Mouse (Mus musculus): ENCODE measurements around the gene Wdr20. TPM values are rescaled to one million over a fixed set of nuclear protein-coding genes. Genes with fewer than 3 reads are reported as not detected.
"Not testable (repeated sequence)": the region's sequence is repeated elsewhere in the genome, so short reads cannot be mapped to it uniquely, and the experiment has no call there.

Gene Wdr20
- total RNA-seq, 2 experiments from 2014 or later: 46.2 to 48.1 TPM

DNA sequence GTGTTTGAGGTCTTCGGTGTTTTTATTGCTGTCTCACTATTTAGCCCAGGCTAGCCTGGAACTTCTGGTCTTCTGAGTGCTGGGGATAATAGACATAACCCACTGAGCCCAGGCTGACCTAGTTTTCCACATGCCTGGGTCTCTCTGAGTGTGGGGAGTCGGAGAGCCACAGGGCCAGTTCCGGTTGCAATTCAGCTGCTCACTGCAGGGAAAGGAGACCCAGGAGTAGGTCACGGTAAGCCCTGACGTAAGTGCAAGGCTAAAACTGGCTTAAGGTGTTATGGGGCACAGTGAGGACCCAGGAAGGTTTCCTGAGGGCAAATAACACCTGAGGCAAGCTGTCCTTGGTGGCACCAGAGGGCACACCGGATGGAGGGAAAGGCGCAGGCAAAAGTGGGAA is 30.3 kb upstream of the Wdr20 start:
- DNase-seq (ENCODE audit: low spot score in 2 of 2): no peak

DNA sequence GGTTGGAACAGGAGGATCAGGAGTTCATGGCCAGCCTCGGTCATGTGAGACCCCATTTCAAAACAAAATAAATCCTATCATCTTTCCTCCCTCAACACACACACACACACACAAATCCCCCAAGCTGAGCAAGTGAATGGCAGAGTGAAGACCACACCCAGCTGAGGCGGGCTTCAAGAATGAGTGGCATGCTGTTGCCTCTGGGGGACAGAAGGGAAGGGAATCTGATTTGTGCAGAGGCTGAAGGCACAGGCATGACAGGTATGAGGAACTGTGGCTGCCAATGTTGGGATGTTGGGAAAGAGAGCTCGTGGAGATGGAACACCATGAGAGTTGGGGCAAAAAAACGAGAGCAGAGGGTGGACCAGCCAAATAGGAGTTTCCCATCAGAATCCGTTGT is 26.5 kb upstream of the Wdr20 start:
- no peak for DNase-seq (ENCODE audit: low spot score in 2 of 2)

DNA sequence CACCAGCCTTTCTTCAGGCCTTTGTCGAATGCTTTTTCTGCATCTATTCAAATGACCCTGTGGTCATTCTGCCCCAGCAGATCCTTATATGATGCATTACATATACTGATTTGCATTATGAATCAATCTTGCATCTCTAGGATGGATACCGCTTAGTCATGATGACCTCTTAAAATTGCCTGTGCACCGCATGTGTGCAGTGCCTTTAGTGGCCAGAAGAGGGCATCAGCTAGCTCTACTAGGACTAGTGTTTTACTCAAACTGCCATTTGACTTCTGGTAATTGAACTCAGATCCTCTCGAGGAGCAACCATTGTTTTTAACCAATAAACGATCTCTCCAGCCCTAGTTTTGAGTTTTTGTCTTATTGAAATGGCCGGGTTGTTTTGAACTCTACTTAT is 24.0 kb upstream of the Wdr20 start:
- no peak for DNase-seq (ENCODE audit: low spot score in 2 of 2)

- DNase-seq (ENCODE audit: low spot score in 2 of 2): no peak
These were observed 23.5 kb upstream of the Wdr20 start for GRCm38 (mm10) chr12:110714215-110714614.

DNA sequence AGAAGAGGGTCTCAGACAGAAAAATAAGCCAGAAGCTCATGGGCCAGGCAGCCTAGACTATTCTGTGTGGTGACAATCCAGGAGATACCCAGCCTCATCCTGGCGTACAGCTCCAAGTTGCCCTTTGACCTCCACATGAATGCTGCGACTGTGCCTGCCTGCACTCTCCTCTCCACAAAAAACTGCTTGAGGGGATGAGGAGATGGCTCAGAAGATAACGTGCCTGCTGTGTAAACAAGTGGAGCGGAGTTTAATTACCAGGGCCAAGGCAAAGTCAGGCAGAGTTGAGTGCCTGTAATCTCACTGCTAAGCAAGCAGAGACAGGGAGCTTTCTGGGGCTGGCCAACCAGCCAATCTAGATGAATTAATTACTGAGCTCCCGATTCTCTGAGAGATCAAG is 21.7 kb upstream of the Wdr20 start:
- no peak for DNase-seq (ENCODE audit: low spot score in 2 of 2)

- DNase-seq (ENCODE audit: low spot score in 2 of 2): no peak
These were observed 12.7 kb upstream of the Wdr20 start for GRCm38 (mm10) chr12:110725051-110725450.

DNA sequence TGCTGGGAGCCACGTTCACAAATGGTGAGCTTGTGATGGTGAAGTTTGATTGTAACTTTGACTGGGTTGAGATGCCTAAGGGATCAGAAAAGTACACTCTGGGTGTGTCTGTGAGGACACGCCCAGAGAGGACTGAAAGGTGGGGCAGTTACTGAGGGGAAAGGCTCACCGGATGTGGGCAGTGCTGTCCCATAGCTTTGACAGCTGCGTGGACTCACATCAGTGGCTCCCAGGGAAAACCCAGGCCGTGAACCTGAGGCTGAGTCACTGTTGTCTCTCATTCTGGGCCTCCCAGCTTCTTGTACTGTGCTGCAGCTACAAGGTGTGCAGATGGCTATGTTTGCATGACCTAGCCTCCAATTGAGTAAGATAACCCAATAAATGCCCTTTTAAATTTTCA is 12.3 kb upstream of the Wdr20 start:
- DNase-seq (ENCODE audit: low spot score in 2 of 2): no peak

DNA sequence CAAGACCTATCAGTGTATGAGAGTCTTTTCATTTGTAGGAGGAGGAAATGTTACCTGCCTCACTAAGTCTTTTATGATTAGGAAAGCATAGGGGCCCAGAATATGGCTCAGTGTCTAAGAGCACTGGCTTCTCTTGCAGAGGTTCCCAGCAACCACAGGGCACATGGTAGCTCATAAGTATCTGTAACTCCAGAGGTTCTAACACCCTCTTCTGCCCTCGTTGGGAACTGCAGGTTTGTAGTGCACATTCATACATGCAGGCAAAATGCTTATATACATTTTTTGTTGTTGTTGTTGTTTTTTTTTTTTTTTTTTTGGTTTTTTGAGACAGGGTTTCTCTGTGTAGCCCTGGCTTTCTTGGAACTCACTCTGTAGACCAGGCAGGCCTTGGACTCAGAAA is 11.3 kb upstream of the Wdr20 start:
- no peak for DNase-seq (ENCODE audit: low spot score in 2 of 2)

DNA sequence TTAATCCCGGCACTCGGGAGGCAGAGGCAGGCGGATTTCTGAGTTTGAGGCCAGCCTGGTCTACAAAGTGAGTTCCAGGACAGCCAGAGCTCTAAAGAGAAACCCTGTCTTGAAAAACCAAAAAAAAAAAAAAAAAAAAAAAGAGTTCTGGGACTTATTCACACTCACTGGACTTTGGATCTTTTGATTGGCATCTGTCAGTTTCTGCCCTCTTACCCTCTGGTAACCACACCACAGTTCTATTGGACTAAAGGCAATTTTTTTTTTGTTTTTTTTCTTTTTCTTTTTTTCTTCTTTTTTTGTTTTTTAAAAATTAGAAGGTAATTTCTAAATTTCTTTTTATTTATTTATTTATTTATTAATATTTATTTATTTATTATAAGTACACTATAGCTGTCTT is 4.5 kb upstream of the Wdr20 start:
- not testable (repeated sequence) for DNase-seq (ENCODE audit: low spot score in 2 of 2)

DNA sequence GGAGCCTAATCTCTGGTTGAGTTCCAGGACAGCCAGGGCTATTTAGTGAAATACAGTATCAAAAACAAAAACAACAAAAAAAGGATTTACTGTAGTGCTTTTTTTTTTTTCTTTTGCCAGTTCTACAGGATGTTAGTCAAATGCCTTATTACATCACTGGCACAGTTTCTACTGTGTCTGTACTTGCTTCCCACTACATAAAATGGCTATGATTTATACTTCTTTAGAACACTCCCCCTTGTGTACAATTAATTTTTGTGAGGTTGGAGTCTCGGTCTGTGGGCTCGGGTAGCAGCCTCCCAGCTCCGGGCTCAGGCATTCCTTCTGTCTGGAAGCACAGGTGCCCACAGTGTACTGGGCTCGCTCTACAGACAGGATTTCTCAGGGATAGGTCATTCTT is 1.1 kb upstream of the Wdr20 start:
- DNase-seq (ENCODE audit: low spot score in 2 of 2): no peak

DNA sequence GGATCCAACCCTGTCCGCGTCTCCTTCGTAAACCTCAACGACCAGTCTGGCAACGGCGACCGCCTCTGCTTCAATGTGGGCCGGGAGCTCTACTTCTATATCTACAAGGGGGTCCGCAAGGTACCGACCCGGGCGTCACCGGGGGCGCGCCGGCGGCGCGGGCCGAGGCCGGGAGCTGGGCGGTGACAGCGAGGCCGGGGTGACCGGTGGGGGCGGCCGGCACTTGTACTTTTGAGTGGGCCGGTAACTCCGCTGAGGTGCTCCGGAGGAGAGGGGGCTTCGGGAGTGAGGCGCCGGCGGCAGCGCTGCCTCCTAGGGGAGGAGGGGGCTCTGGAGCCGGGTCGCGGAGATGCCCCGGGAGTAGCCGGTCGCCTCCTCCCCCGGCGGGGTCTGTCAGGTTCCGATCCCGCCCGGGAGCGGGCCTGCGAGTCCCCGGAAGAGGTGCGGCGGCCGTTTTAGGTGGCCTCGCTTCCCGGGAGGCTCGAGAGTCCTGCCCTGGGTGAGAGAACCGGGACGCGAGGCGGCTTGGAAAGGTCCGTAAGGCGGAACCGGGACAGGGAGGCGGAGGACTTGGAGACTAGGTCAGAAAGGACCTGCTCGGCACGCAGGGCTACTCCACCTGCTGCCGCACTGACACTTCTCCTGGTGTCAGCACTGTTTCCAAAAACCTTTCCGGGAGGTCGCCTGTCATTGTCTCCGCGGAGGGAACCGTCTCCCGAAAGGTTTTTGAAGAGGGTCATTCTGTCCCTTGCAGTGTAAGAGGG is 596 bp downstream of the Wdr20 start:
- DNase-seq (ENCODE audit: low spot score in 2 of 2): peak in 1 of 2 experiments; percentile 5

- DNase-seq (ENCODE audit: low spot score in 2 of 2): no peak
These were observed 13.2 kb downstream of the Wdr20 start for GRCm38 (mm10) chr12:110750770-110751439.

- DNase-seq (ENCODE audit: low spot score in 2 of 2): no peak
These were observed 15.0 kb downstream of the Wdr20 start for GRCm38 (mm10) chr12:110752703-110753102.

- no peak for DNase-seq (ENCODE audit: low spot score in 2 of 2)
These were observed 16.2 kb downstream of the Wdr20 start for GRCm38 (mm10) chr12:110753976-110754375.

- no peak for DNase-seq (ENCODE audit: low spot score in 2 of 2)
These were observed 19.4 kb downstream of the Wdr20 start for GRCm38 (mm10) chr12:110757161-110757560.

DNA sequence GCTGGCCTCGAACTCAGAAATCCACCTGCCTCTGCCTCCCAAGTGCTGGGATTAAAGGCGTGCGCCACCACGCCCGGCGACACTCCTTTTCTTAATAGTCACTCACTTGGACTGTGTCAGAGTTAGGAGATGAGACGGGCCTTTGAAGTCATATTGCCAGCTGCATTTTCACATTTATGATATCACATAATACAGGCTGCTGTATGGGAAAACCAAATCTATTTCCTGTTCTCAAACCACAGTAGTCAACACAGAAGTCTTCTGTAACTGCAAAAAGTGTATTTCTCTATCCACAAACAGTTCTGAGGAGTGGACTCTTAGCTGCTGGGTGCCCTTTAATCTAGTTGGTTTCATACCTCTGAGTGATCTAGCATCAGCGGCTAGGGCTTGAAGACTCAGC is 21.2 kb downstream of the Wdr20 start:
- no peak for DNase-seq (ENCODE audit: low spot score in 2 of 2)

- DNase-seq (ENCODE audit: low spot score in 2 of 2): no peak
These were observed 24.6 kb downstream of the Wdr20 start for GRCm38 (mm10) chr12:110762321-110762720.

- DNase-seq (ENCODE audit: low spot score in 2 of 2): no peak
These were observed 26.8 kb downstream of the Wdr20 start for GRCm38 (mm10) chr12:110764531-110764930.

GRCm38 (mm10) chr12:110768562-110768961 is 30.8 kb downstream of the Wdr20 start:
- DNase-seq (ENCODE audit: low spot score in 2 of 2): no peak

DNA sequence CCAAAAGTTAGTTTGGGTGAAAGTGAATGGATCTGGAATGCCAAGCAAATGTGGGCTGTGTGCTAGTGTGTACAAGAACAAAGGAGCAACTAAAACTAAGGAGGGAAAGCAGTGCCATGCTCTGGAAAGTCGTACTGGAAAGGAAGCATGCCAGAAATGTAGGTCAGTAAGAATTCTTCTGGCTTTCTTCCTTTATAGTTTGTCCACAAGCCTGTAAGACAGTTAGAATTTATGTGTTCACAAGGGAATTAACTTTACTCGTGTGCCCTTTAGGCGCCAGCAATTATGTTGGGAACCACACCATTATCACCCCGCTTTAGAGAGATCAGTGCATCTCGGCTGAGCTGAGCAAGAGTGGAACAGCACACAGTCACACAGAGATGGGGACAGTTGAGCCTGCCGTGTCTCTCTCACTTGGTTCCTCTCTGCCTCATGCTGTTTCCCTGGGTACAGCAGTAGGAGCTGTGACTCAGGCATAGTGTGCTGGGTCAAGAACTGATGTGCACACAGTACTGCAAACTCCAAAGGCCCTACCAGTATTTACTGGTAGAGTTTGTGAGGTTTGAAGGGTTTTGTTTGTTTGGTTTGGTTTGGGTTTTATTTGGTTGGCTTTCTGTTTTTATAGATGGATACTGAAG is 32.0 kb downstream of the Wdr20 start:
- no peak for DNase-seq (ENCODE audit: low spot score in 2 of 2)

DNA sequence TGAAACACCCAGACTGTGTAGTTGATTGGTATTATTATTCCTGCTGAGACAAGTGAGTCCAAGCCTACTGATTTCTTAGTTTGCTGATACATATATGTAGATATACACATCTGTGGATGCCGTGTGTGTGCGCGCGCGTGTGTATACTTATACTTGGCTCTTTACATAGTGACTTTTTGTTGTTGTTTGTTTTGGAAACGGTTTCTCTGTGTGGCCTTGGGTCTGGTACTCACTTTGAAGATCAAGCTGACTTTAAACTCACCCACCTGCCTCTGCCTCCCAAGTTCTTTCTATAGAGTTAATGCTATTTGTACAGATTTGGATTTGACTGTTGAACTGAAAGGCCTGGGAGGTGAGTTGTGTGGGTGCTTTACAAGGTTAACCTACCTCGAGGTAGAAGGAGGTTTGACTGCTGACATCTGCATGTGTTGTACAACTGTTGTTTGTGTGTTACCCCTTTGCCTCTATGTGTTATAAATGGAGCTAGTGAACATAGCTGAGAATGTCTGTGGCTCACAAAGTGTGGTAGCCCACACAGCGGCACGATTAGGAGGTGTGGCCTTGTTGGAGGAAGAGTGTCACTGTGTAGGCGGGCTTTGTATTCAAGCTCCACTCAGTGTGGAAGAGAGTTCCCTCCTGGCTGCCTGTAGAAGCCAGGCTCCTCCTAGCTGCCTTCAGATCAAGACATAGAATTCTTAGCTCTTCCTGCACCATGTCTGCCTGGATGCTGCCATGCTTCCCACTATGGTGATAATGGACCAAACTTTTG is 32.9 kb downstream of the Wdr20 start:
- peak in 1 of 2 experiments; percentile 26 for DNase-seq (ENCODE audit: low spot score in 2 of 2)

DNA sequence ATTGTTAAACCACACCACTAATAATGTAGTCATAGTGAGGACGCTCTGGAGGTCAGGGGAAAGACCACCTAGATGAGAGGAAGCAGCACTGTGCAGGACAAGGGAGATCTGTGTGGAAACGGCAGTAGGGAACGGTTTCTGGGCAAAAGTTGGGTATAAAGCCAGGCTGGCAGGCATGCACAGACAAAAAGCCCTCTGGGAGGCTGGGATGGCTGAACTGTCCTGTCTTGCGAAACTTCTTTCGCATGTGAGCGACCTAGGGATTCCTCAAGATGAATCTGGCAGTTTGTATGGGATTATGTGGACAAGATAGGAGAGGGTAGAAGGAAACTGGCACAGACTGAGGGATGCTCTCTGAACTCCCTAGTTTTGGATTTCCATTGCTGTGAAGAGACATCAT is 34.2 kb downstream of the Wdr20 start:
- DNase-seq (ENCODE audit: low spot score in 2 of 2): no peak

All from left cerebral cortex, adult 18-20 months (tissue).